Mouse (Mus musculus) sigmoid colon, adult 10 weeks (tissue): ENCODE data around the gene Cdkn3. TPM values are rescaled to one million over a fixed set of nuclear protein-coding genes. Genes with fewer than 3 reads are reported as not detected.

Source experiments
- polyA plus RNA-seq: library from polyadenylated mRNA; stranded (reverse); fragments of 350-450 nt; fragmentation: Illumina TruSeq; extraction: RNeasy Lipid Tissue Mini Kit (QIAGEN cat#74804); gene quantifications from one replicate; pipeline ENCODE4 v1.2.3, GENCODE M21; 2014; ENCODE audit warnings: low read depth, low replicate concordance

The Cdkn3 gene
- polyA plus RNA-seq: 16.3 TPM

DNA sequence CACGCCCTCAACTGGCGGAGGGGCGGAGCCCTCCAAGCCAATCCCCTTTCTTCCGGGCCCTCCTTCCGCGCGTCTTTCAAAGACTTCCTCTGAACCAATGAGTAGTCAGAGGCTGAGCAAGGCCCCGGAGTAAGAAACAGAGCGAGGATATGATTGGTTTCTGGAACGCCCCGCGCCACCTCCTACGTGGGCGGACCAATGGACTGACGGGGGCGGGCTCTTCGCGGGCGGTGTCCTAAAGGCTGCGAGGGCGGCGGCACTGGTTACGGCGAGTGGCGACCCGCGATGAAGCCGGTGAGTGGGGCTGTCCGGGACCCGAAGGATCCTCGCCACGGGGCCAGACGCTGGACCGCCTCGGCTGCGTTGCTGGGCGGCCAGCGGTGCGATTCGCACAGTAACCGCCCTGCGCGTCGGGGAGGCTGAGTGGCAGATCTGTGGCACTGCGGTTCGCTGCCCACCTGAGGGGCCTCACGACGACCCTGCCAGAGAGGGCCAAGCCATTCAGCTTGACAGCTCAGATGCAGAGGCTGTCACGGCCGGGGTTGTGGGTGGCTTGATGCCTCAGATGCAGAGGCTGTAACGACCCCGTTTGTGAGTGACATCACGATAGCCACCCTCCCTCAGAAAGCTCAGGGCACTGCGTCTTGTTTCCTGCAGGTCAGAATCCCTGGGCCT lies at the start of gene Cdkn3:
Gene Cdkn3, plus strand, starts transcription at position 187 of the 675 bp plus-strand sequence.

DNA sequence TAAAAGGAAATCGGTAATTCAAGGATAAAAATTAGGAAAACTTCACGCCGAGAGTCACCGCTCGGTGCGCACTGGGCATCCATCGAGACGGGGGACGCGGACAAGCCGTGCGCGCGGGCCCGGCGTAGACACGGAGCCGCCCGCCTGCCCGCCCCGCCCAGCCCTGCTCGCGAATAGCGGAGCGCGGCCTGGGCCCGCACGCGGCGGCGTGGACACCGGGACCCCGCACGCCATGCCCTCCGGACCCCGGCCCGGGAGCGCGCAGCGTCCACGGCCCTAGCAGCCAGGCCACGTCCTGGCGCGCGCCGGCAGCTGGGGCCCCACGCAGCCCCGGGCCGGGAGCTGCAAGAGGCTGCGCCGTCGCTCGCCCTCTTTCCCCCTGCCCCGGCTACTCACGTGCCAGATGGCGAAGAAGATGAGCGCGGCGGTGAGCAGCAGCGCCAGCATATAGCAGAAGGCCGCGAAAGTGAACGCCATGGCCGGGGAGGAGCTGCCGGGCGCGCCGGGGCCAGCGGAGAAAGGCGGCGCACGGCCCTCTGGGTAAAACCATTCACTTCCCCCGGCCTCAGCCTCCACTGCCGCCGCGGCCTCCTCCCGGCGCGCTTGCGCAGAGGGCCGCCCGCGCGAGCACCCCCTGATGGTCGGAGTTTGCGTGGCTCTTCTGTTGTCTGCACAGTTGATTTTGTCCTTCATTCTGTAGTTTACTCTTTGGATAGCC lies 27.6 kb downstream of the Cdkn3 start, which contains the start of gene Cnih1:
Gene Cnih1, minus strand, starts transcription at position 625 of the 718 bp plus-strand sequence.

Other genes with a start within 250 kb of the Cdkn3 start
- gene Cnih1, start 27.9 kb downstream of the Cdkn3 start, polyA plus RNA-seq: 227 TPM
- 241 TPM for gene Gmfb, start 61.7 kb downstream of the Cdkn3 start, polyA plus RNA-seq
- gene Cgrrf1, start 71.6 kb downstream of the Cdkn3 start, polyA plus RNA-seq: 36.7 TPM
- gene Samd4, start 122.3 kb downstream of the Cdkn3 start, polyA plus RNA-seq: 16.3 TPM